Mouse (Mus musculus) myocyte (in vitro differentiated cells): ENCODE results near the gene Serpinb11. TPM values are rescaled to one million over a fixed set of nuclear protein-coding genes. Genes with fewer than 3 reads are reported as not detected.

ENCODE experiments used
- H3K27me3 ChIP-seq: one replicate; pipeline ENCODE4 v1.6.1; 2011; ENCODE audit not compliant: control insufficient read depth, insufficient read depth, insufficient read length
- H3K36me3 ChIP-seq: one replicate; pipeline ENCODE4 v1.6.1; 2011; ENCODE audit not compliant: control insufficient read depth, insufficient read depth
- H3K4me2 ChIP-seq: one replicate; pipeline ENCODE4 v1.6.1; 2011; ENCODE audit warnings: low read depth, control low read depth
- H3K4me3 ChIP-seq: one replicate; pipeline ENCODE4 v1.5.1; 2011; ENCODE audit warnings: mild to moderate bottlenecking, control low read depth, moderate library complexity
- H3K79me2 ChIP-seq: one replicate; pipeline ENCODE4 v1.6.1; 2011; ENCODE audit not compliant: control insufficient read depth, insufficient read depth
- H3ac ChIP-seq: one replicate; pipeline ENCODE4 v1.6.1; 2011; ENCODE audit not compliant: control insufficient read depth, insufficient read length
- CEBPB ChIP-seq: IDR thresholded peaks from 2 replicates; pipeline ENCODE4 v1.6.1; 2011; ENCODE audit warnings: mild to moderate bottlenecking, moderate library complexity; ENCODE audit not compliant: poor library complexity, insufficient read depth, severe bottlenecking
- E2F4 ChIP-seq: IDR thresholded peaks from one replicate; pipeline ENCODE4 v1.6.1; 2011; ENCODE audit warnings: mild to moderate bottlenecking, control low read depth, moderate library complexity; ENCODE audit not compliant: insufficient read depth
- MAX ChIP-seq: IDR thresholded peaks from one replicate; pipeline ENCODE4 v1.6.1; 2011; ENCODE audit warnings: low read depth, mild to moderate bottlenecking, control low read depth
- MYOD1 ChIP-seq, 3 experiments: IDR thresholded peaks; one replicate each; pipeline ENCODE4 v1.6.1; 2011; ENCODE audit warnings: control low read depth in 2 of 3, low read depth in 2 of 3, mild to moderate bottlenecking in 2 of 3, moderate library complexity in 1 of 3; ENCODE audit not compliant: insufficient read length in 2 of 3, control insufficient read depth in 1 of 3
- MYOG ChIP-seq, 3 experiments: IDR thresholded peaks; one replicate each; pipeline ENCODE4 v1.6.1; 2011; ENCODE audit warnings: control low read depth in 2 of 3, low read depth in 2 of 3, mild to moderate bottlenecking in 2 of 3; ENCODE audit not compliant: insufficient read length in 2 of 3, control insufficient read depth in 1 of 3, insufficient read depth in 1 of 3
- POLR2A ChIP-seq: IDR thresholded peaks from one replicate; pipeline ENCODE4 v1.6.1; 2011; ENCODE audit warnings: low read depth, mild to moderate bottlenecking, control low read depth, moderate library complexity; ENCODE audit not compliant: insufficient read length
- POLR2AphosphoS2 ChIP-seq: IDR thresholded peaks from one replicate; pipeline ENCODE4 v1.6.1; 2011; ENCODE audit warnings: low read depth, control low read depth; ENCODE audit not compliant: insufficient read length
- REST ChIP-seq: IDR thresholded peaks from one replicate; pipeline ENCODE4 v1.6.1; 2011; ENCODE audit warnings: mild to moderate bottlenecking, control low read depth, moderate library complexity; ENCODE audit not compliant: insufficient read depth, insufficient read length
- SRF ChIP-seq: IDR thresholded peaks from one replicate; pipeline ENCODE4 v1.6.1; 2011; ENCODE audit warnings: low read depth; ENCODE audit not compliant: control insufficient read depth, insufficient read length
- TCF12 ChIP-seq: IDR thresholded peaks from one replicate; pipeline ENCODE4 v1.6.1; 2011; ENCODE audit warnings: mild to moderate bottlenecking, control low read depth; ENCODE audit not compliant: poor library complexity, insufficient read depth, severe bottlenecking
- TCF3 ChIP-seq: IDR thresholded peaks from one replicate; pipeline ENCODE4 v1.6.1; 2011; ENCODE audit warnings: low read depth, control low read depth; ENCODE audit not compliant: insufficient read length
- USF1 ChIP-seq: IDR thresholded peaks from one replicate; pipeline ENCODE4 v1.6.1; 2011; ENCODE audit warnings: low read depth, mild to moderate bottlenecking, control low read depth, moderate library complexity
- polyA plus RNA-seq: library from polyadenylated mRNA; unstranded; fragments of >200 nt; fragmentation: generic; extraction: Trizol; gene quantifications from one replicate; pipeline ENCODE4 v1.2.1, GENCODE M21; 2012; ENCODE audit warnings: missing spikeins

Gene Serpinb11
- polyA plus RNA-seq, 1 experiment, result not detected

DNA sequence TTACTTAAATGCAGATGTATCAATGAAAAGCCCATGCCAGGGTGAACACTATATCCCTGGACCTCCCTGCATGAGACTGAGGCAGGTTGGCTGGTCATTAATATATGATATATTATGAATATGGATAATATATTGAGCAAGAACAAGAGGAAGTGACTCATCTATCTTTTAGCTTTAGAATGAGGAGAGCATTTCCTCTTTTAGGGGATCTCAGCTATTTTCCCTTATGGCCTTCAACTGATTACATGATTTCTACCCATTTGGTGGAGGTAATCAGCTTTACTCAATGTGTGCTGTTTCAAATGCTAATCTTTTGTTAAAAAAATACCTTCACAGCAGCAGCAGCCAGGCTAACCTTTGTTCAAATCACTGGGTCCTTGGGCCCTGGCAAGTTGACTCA is 20.5 kb downstream of the Serpinb11 start:
- H3K4me2 ChIP-seq, result no peak overlapping the region
- TF ChIP-seq POLR2AphosphoS2, result no peak
- no peak for TF ChIP-seq TCF12
- no peak for TF ChIP-seq MYOD1 (IDR thresholded peaks at IDR 0.05; ENCODE audit: control insufficient read depth in 1 of 3, insufficient read length in 2 of 3, low read depth in 2 of 3)
- no peak for TF ChIP-seq MYOG (IDR thresholded peaks at IDR 0.05; ENCODE audit: control insufficient read depth in 1 of 3, insufficient read depth in 1 of 3, insufficient read length in 2 of 3, low read depth in 2 of 3)
- no peak for TF ChIP-seq E2F4
- no peak for TF ChIP-seq MAX
- no peak for TF ChIP-seq SRF
- no peak for TF ChIP-seq TCF3
- TF ChIP-seq REST, result no peak
- TF ChIP-seq POLR2A, result no peak
- no peak for TF ChIP-seq CEBPB
- no peak for TF ChIP-seq USF1
- no peaks in the 10 kb centered on the region for H3K36me3 ChIP-seq
- H3K79me2 ChIP-seq, result no peaks in the 10 kb centered on the region
- no peaks in the 10 kb centered on the region for H3K27me3 ChIP-seq
- H3K4me3 ChIP-seq, result no peak overlapping the region
- H3ac ChIP-seq, result no peak overlapping the region

DNA sequence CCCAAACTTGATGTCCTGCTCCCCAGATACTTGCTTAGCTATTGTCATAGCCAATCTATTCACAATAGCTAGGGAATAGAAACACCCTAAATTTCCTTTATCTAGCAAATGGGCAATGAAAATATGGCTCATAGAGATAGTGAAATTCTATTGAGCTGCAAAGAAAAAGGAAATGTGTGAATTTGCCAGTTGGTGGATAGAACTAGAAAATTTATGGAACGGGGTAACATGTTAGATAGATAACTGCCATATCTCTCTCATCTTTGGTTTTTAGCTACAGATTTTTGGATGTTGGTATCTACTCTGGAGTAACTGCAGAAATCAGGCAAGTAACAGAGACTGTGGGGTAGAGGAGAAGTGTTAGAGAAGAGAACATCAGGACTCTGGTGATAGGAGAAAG is 21.4 kb downstream of the Serpinb11 start:
- TF ChIP-seq REST, result no peak
- no peak for TF ChIP-seq TCF12
- TF ChIP-seq MYOD1 (IDR thresholded peaks at IDR 0.05; ENCODE audit: control insufficient read depth in 1 of 3, insufficient read length in 2 of 3, low read depth in 2 of 3), result no peak
- no peak for TF ChIP-seq USF1
- TF ChIP-seq CEBPB, result no peak
- no peak for TF ChIP-seq TCF3
- TF ChIP-seq SRF, result no peak
- TF ChIP-seq POLR2AphosphoS2, result no peak
- H3K27me3 ChIP-seq, result no peaks in the 10 kb centered on the region
- H3K4me2 ChIP-seq, result no peak overlapping the region
- H3K36me3 ChIP-seq, result no peaks in the 10 kb centered on the region
- H3K79me2 ChIP-seq, result no peaks in the 10 kb centered on the region
- no peak overlapping the region for H3K4me3 ChIP-seq
- H3ac ChIP-seq, result no peak overlapping the region

DNA sequence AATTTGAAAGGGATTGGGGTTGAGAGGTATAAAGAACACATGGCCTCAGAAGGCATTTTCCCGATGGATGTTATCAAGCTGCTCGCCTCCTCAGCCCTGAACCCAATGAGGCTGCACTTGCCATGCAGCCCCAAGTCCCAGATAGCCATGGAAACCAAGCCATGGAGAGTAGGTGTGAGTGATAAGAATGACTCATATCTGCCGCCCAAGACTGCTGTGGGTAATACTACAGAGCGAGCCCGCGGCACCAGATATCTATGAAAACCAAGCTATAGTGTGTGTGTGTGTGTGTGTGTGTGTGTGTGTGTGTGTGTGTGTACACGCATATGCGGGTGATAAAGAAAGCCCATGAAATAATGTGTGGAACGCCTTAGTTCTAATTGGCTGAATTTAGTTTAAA is 23.5 kb downstream of the Serpinb11 start:
- Histone ChIP-seq H3K79me2 (no peaks in the 10 kb centered on the region), H3K4me2 (no peak overlapping the region), H3K27me3 (no peaks in the 10 kb centered on the region), H3K36me3 (no peaks in the 10 kb centered on the region), H3ac (no peak overlapping the region), H3K4me3 (no peak overlapping the region)
- no peak for TF ChIP-seq SRF
- no peak for TF ChIP-seq POLR2AphosphoS2
- TF ChIP-seq MYOG (IDR thresholded peaks at IDR 0.05; ENCODE audit: control insufficient read depth in 1 of 3, insufficient read depth in 1 of 3, insufficient read length in 2 of 3, low read depth in 2 of 3), result no peak

DNA sequence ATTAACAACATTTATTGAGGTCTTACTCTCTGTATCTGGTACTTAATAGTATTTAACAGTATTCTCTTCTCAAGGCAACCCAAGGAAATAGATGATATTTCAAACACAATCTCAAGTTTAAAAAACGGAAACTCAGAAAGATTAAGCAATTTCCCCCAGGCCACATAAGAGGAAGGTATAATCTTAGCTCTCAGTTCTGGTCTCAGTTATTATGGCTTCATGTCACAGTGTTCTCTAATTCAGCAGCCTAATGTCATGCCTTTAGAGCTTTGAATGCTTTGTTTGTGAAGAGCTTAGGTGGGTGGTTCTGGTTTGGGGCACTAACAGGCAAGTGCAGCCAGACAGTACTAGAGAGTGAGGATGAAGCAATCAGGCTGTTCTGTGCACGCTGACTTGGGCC is 28.8 kb downstream of the Serpinb11 start:
- Histone ChIP-seq H3K4me3 (no peak overlapping the region), H3K4me2 (no peak overlapping the region)
- no peak for TF ChIP-seq SRF
- no peak for TF ChIP-seq MAX
- no peak for TF ChIP-seq TCF3
- TF ChIP-seq POLR2AphosphoS2, result no peak
- no peak for TF ChIP-seq TCF12
- TF ChIP-seq E2F4, result no peak

DNA sequence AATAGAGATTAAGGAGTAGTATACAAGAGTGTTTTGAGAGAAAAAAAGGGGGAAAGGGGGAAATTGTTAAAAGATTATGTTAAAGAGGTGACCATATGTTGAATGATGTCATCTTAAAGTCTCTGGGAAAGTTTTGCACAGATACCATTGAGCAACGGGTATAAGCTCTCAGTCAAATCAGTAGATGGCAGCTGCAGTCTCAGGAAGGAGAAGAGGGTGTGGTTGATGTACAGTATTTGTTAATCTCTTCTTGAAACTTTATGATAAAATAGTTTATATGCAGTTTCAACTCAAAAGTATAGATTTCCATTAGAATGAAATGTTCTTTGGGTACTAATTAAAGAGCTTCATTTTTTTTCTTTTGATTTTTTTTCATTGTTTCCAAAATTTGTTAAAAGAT is 36.5 kb downstream of the Serpinb11 start:
- H3ac ChIP-seq, result no peak overlapping the region
- H3K4me2 ChIP-seq, result no peak overlapping the region
- no peaks in the 10 kb centered on the region for H3K79me2 ChIP-seq
- H3K27me3 ChIP-seq, result no peaks in the 10 kb centered on the region
- no peaks in the 10 kb centered on the region for H3K36me3 ChIP-seq
- no peak for TF ChIP-seq USF1
- H3K4me3 ChIP-seq, result no peak overlapping the region

More for the DNA sequence above, 28.8 kb downstream of the Serpinb11 start:
- no peaks in the 10 kb centered on the region for H3K27me3 ChIP-seq
- H3K79me2 ChIP-seq, result no peaks in the 10 kb centered on the region
- H3K36me3 ChIP-seq, result no peaks in the 10 kb centered on the region
- no peak overlapping the region for H3ac ChIP-seq

DNA sequence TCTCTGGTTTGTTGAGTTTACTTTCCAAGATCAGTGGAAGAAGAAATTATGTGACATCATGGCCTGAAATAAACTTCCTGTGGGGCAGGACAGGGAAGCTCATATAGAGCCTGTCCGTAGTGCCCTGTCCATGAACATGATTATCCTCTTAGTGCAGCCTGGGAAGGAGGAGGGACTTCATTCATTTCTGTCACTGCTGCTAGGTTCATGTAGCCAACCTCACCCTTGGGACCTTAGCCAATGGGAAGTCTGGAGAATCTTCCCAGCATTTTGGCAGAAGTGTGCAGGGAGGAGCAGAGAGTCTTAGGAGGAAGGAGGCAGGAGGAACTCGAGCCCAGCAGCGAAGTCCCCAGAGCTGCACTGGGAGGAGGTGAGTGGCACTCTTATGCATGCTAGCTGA is 38.4 kb downstream of the Serpinb11 start, which contains the start of gene Serpinb7:
Serpinb7 (plus strand) TSS at position 301 of the 400 bp plus-strand sequence.
- H3K79me2 ChIP-seq, result no peaks in the 10 kb centered on the region
- no peaks in the 10 kb centered on the region for H3K36me3 ChIP-seq
- no peak within 1 kb of the TSS for H3K4me2 ChIP-seq
- H3K27me3 ChIP-seq, result no peaks in the 10 kb centered on the region
- no peak within 1 kb of the TSS for H3K4me3 ChIP-seq
- no peak within 1 kb of the TSS for H3ac ChIP-seq
- TF ChIP-seq REST, result no peak
- TF ChIP-seq MYOG (IDR thresholded peaks at IDR 0.05; ENCODE audit: control insufficient read depth in 1 of 3, insufficient read depth in 1 of 3, insufficient read length in 2 of 3, low read depth in 2 of 3), result no peak
- TF ChIP-seq POLR2A, result no peak
- TF ChIP-seq TCF3, result no peak
- no peak for TF ChIP-seq MAX
- TF ChIP-seq SRF, result no peak
- no peak for TF ChIP-seq CEBPB
- no peak for TF ChIP-seq TCF12
- TF ChIP-seq MYOD1 (IDR thresholded peaks at IDR 0.05; ENCODE audit: control insufficient read depth in 1 of 3, insufficient read length in 2 of 3, low read depth in 2 of 3), result no peak
- no peak for TF ChIP-seq USF1
- no peak for TF ChIP-seq POLR2AphosphoS2
- no peak for TF ChIP-seq E2F4
